Mouse (Mus musculus): Measurements from ENCODE around the gene Itgb6. TPM values are rescaled to one million over a fixed set of nuclear protein-coding genes. Genes with fewer than 3 reads are reported as not detected.

Gene Itgb6
- polyA plus RNA-seq, 1 experiment from 2014 or later, result 0.05 TPM

DNA sequence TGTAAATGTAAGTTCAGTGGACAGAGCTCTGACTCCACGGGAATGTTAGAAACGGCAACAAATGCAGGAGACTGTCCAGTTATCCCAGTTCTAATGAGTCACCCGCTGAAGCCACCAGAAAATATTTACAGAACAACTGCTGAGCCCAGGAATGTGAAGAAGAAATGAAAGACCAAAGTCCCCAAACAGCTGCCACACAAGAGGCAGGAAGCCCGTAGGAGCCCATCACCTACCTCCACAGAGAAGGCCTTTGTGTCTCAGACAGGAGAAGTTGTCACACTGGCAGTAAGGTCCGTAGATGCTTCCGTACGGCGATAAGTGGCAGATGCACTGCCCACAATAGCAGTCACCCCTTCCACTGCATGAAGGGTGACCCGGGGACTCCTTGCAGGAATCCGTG, 94.9 kb downstream of the Itgb6 start:
- 87% methylated on average over 10 of the region's 10 CpGs for whole genome bisulfite sequencing
- no peak overlapping the region for H3K4me3 ChIP-seq
- H3K4me1 ChIP-seq, result no peaks in the 10 kb centered on the region
- DNase-seq (ENCODE audit: low spot score), result no peak
- H3K36me3 ChIP-seq, result no peaks in the 10 kb centered on the region
- H3K9me3 ChIP-seq (replicated peaks), result no peaks in the 10 kb centered on the region
- H3K27me3 ChIP-seq (ENCODE audit: low read depth, poor library complexity, severe bottlenecking), result no peaks in the 10 kb centered on the region
- no peak overlapping the region for H3K27ac ChIP-seq

DNA sequence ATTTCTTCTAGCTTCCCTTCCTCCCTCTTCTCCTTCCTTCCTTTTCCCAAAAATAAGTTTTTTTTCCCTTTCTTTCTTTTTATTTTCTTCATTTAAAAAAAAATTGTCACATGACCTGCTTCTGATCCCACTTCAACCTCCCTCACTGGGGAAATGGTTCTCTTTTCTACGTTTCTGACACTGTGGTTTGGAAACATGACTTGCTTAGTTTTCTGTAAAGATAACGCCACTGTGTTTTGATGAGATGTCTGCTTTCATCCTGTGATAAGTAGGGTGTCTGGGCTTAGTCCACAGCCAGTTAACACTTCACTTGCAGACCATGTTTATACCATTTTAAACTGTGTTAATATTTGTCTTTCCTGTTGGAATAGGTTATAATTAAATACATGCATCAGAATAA, 96.7 kb downstream of the Itgb6 start:
- no peaks in the 10 kb centered on the region for H3K27me3 ChIP-seq (ENCODE audit: low read depth, poor library complexity, severe bottlenecking)
- no peak overlapping the region for H3K4me3 ChIP-seq
- no peaks in the 10 kb centered on the region for H3K9me3 ChIP-seq (replicated peaks)
- DNase-seq (ENCODE audit: low spot score), result no peak
- H3K27ac ChIP-seq, result no peak overlapping the region
- 39% methylated on average over 2 of the region's 2 CpGs for WGBS
- no peaks in the 10 kb centered on the region for H3K36me3 ChIP-seq
- H3K4me1 ChIP-seq, result no peaks in the 10 kb centered on the region

DNA sequence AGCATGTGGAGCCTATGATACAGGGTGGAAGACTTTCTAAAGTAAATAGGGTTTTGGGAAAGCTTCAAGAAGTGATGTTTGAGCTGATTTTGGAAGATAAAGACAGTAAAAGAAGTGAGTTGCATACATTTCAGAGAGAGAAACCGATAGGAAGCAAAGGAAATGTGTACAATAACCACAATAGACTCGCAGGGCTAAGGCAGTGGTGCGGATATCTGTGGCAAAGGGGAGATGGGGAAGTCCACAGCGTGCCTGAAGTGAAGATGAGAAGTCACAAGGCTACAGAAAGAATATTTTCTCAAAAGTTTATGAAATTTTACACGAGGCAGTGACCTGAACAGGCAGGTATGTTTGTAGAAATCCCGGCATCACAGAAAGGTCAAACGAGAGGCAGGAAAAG, 100.3 kb downstream of the Itgb6 start:
- Histone ChIP-seq H3K36me3 (no peaks in the 10 kb centered on the region), H3K4me3 (no peak overlapping the region), H3K4me1 (no peaks in the 10 kb centered on the region), H3K27ac (no peak overlapping the region), H3K27me3 (ENCODE audit: low read depth, poor library complexity, severe bottlenecking) (no peaks in the 10 kb centered on the region), H3K9me3 (replicated peaks) (no peaks in the 10 kb centered on the region)
- WGBS, result 87% methylated on average over 7 of the region's 7 CpGs
- DNase-seq (ENCODE audit: low spot score), result no peak

DNA sequence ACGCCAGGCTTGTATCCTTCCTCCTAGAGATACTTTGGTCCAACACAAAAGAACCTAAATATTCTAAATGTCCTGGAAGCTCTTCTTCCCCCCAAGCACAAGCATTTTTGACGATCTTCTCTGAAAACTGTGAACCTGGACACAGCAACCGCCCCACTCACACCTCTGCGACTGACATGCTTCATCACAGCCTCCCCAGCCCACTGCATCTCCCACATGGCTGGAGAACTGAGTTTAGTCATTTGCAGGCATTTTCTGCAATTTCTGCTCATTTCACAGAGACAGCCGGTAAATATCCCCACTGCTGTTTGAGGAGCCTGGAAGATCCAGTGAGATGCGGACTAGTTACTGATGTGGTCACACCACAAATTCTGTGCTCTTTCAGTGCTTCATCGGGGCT, 107.7 kb downstream of the Itgb6 start:
- Histone ChIP-seq H3K4me1 (no peaks in the 10 kb centered on the region), H3K27ac (no peak overlapping the region), H3K36me3 (no peaks in the 10 kb centered on the region), H3K4me3 (no peak overlapping the region), H3K9me3 (replicated peaks) (no peaks in the 10 kb centered on the region), H3K27me3 (ENCODE audit: low read depth, poor library complexity, severe bottlenecking) (no peaks in the 10 kb centered on the region)
- no peak for DNase-seq (ENCODE audit: low spot score)
- 92% methylated on average over 7 of the region's 7 CpGs for WGBS

DNA sequence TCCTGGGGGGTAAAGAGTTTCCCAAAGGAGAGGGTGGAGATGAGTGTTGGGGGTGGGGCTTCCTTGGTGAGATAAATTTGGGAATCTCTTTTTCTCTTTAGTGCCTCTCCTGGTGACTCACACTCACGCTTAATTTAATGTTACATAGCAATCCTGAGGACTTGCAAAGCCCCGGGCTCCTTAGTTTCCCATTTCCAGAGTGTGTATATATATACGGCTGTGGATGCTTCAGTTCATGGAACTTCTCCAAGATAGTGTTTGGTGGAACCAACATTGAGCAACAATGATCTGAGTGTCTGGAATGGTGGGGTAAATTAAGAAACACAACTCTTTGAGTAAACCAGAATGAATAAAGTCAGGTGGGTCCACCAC, 108.6 kb downstream of the Itgb6 start:
- Histone ChIP-seq H3K27me3 (ENCODE audit: low read depth, poor library complexity, severe bottlenecking) (no peaks in the 10 kb centered on the region), H3K4me1 (0 out of 2 replicates have a peak, but pooled peaks cover 3% of the 10 kb centered on the region), H3K4me3 (no peak overlapping the region), H3K9me3 (replicated peaks) (no peaks in the 10 kb centered on the region), H3K36me3 (no peaks in the 10 kb centered on the region), H3K27ac (no peak overlapping the region)
- WGBS, result 92% methylated on average over 3 of the region's 3 CpGs
- DNase-seq (ENCODE audit: low spot score), result no peak

DNA sequence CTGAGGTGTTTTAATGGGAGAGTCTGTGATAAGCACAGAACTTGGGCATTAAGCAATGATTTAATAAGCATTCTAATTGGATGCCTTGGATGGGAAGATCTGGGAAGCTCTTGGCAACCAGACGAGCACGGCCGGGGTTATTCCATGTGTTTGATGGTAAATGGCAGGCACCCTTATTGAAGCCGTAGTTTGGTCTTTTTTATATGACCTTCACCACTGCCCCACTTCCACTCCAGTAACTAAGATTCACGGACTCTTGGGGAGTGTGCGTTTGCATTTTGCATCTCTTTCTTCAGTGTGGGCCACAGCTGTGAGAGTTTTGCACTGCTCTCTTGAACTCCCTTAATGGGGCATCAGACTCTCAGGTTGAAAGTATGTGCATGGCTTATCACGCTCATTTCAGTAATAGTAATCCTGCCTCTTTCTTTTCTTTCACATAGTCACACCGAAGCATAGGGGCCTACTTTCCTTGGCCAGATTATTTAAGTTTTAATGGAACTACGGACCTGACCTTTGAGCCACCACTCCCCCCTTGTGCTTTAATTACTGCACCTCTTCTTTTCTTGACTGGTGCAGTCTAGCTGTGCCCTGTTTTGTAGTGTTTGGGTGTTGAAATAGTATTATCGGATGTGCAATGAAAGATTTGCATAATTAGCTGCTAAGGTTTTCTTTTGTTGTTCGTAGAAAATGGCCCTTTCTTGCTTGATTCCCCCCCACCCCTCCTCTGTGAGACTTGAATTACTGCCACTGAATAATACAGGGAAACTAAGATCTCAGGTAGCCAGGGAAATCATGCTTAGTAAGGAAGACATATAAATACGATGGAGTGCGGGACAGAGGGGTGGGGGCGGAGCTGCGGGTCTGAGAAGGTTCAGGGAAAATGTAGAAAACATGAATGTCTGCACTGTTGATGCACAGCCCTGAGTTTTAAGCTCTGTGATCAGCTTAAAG, 109.3 kb downstream of the Itgb6 start:
- H3K36me3 ChIP-seq, result no peaks in the 10 kb centered on the region
- H3K9me3 ChIP-seq (replicated peaks), result no peaks in the 10 kb centered on the region
- H3K4me3 ChIP-seq, result no peak overlapping the region
- 89% methylated on average over 15 of the region's 15 CpGs for WGBS
- H3K27me3 ChIP-seq (ENCODE audit: low read depth, poor library complexity, severe bottlenecking), result no peaks in the 10 kb centered on the region
- H3K27ac ChIP-seq, result no peak overlapping the region
- H3K4me1 ChIP-seq, result 0 out of 2 replicates have a peak, but pooled peaks cover 3% of the 10 kb centered on the region
- DNase-seq (ENCODE audit: low spot score), result no peak

DNA sequence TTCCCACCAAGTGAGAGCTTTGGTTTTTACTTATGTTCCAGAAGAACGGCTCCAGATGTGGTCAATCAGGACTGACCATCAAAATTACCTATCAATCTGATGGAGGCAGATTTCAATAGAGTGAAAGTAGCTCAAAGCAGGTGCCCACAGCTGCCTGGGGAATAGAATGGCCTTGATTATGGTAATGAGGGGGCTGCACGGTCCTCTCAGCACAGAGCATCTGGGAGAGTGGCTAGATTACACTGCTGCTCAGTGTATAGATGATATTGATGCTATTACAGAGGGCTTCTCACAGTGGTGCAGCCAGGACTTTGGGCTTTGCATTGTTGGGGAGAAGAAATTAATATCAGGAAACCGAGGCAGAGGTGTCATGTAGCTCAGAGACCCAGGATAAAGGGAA, 110.8 kb downstream of the Itgb6 start:
- H3K27ac ChIP-seq, result no peak overlapping the region
- no peaks in the 10 kb centered on the region for H3K27me3 ChIP-seq (ENCODE audit: low read depth, poor library complexity, severe bottlenecking)
- no peaks in the 10 kb centered on the region for H3K36me3 ChIP-seq
- 0 out of 2 replicates have a peak, but pooled peaks cover 3% of the 10 kb centered on the region for H3K4me1 ChIP-seq
- no peak overlapping the region for H3K4me3 ChIP-seq
- H3K9me3 ChIP-seq (replicated peaks), result no peaks in the 10 kb centered on the region
- 68% methylated on average over 3 of the region's 3 CpGs for WGBS
- no peak for DNase-seq (ENCODE audit: low spot score)

DNA sequence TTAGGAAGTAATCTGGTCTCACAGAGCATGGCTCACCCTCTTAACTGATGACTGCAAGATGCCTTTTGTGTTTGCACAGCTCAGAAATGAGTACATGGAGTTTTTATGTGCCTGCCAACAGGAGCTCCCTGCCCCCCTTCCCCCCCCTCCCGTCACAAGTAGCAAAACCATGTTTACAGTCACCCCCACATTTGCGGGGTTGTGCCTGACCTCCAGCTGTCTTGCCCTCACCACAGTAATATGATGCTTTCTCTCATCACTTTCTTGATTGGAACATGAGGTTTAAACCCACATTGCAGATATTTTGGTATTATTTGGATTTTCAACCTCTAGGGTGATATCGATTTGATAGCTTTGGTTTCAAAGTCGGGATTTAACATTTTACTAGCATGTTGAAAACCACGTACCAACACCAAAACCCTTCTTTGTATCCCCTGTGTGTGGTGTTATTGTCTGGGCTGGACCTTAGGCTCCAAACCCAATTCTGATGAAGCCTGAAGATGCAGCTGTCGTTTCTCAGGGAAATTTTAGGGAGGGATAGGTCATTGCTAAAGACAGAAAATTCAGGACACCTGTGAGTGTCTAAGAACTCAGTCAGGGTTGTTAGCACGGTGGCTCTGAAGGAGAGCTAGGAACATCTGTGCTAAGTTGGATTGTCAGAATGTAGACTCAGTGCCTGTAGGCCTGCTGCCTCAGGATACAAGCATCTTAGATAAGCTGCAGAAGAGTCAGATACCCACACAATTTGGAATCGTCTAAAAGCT, 112.8 kb downstream of the Itgb6 start:
- Histone ChIP-seq H3K4me1 (0 out of 2 replicates have a peak, but pooled peaks cover 3% of the 10 kb centered on the region), H3K9me3 (replicated peaks) (no peaks in the 10 kb centered on the region), H3K36me3 (no peaks in the 10 kb centered on the region), H3K4me3 (no peak overlapping the region), H3K27ac (no peak overlapping the region), H3K27me3 (ENCODE audit: low read depth, poor library complexity, severe bottlenecking) (no peaks in the 10 kb centered on the region)
- WGBS, result 92% methylated on average over 8 of the region's 8 CpGs
- DNase-seq (ENCODE audit: low spot score), result no peak

DNA sequence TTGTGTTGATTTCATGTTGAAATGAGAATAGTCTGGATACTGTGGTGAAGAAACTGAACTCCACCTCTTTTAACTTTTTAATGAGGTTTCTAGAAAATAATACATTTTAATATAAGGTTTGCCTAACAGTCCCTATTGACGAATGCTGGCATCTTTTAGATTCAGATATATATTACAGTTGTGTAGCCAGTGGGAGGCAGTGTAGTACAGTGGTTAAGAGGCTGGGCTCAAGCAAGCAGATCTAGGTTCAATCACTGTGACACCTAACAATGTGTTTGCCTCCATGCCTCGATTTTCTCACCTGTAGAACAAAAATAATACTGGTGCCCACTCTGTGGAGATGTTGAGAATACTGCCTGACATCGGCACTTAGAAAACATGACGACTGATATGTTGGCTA, 114.5 kb downstream of the Itgb6 start:
- Histone ChIP-seq H3K27me3 (ENCODE audit: low read depth, poor library complexity, severe bottlenecking) (no peaks in the 10 kb centered on the region), H3K4me3 (no peak overlapping the region), H3K9me3 (replicated peaks) (no peaks in the 10 kb centered on the region), H3K27ac (no peak overlapping the region), H3K36me3 (no peaks in the 10 kb centered on the region), H3K4me1 (0 out of 2 replicates have a peak, but pooled peaks cover 3% of the 10 kb centered on the region)
- 79% methylated on average over 4 of the region's 4 CpGs for WGBS
- no peak for DNase-seq (ENCODE audit: low spot score)

DNA sequence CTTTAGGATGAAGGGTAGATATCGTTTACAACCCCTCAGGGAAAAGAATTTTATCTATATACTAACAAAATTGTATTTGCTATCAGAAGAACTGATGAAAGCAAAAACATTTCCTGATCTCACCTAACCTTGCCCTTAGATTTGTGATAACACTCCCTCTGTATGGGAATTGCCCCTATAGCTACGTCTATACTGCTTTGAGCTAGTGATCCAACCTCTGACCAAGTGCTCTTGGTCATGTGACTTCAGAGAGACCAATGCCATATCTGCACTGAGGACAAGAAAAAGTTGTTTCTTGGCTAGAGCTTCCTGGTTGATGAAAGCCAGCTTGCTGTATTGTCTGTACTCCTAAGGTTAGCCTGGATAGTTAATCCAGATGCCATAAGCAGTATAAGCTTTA, 121.1 kb downstream of the Itgb6 start:
- no peaks in the 10 kb centered on the region for H3K36me3 ChIP-seq
- DNase-seq (ENCODE audit: low spot score), result no peak
- H3K9me3 ChIP-seq (replicated peaks), result no peaks in the 10 kb centered on the region
- 91% methylated on average over 2 of the region's 2 CpGs for WGBS
- no peak overlapping the region for H3K27ac ChIP-seq
- no peaks in the 10 kb centered on the region for H3K27me3 ChIP-seq (ENCODE audit: low read depth, poor library complexity, severe bottlenecking)
- no peaks in the 10 kb centered on the region for H3K4me1 ChIP-seq
- no peak overlapping the region for H3K4me3 ChIP-seq

DNA sequence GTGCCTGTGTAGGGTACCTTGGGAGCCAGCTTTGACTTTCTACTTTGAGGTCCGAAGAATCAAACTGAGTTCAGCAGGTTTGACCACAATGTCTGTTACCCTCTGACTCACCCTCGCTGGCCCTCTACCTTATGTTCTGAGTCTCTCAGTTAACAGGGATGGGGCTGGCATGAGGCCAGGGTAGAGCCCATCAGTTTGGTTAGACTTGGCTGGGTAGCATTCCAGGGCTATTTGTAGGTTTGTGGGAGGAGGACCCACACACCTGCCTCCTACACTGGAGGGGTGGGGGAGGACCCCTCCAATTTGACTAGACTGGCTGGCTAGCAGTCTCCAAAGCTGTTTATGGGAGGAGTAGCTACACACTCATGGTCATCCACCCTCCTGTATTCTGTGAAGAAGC, 121.6 kb downstream of the Itgb6 start:
- no peaks in the 10 kb centered on the region for H3K27me3 ChIP-seq (ENCODE audit: low read depth, poor library complexity, severe bottlenecking)
- WGBS, result 99% methylated on average over 2 of the region's 2 CpGs
- no peak for DNase-seq (ENCODE audit: low spot score)

DNA sequence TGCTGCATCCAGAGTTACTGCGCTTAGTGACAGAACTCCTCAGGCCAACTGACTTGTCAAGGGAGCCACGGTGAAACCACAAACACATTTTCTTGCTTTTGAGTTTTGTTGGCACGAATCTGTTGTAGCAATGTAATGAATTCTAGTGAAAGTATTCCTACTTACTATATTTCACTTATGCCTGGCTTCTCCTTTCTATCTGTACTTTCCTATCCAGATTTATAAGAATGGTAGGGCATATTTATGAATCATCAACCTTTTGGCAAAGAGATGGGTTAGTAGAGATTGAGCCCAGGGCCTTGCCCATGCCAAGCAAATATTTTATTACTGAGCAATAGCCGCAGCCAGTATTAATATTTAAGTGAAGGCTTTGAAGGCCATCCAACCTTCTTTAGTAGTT, 139.0 kb downstream of the Itgb6 start:
- no peak for DNase-seq (ENCODE audit: low spot score)
- Histone ChIP-seq H3K27me3 (ENCODE audit: low read depth, poor library complexity, severe bottlenecking) (no peaks in the 10 kb centered on the region), H3K4me1 (no peaks in the 10 kb centered on the region), H3K27ac (no peak overlapping the region), H3K36me3 (no peaks in the 10 kb centered on the region), H3K4me3 (no peak overlapping the region), H3K9me3 (replicated peaks) (no peaks in the 10 kb centered on the region)
- 89% methylated on average over 4 of the region's 4 CpGs for WGBS

More for the DNA sequence above, 121.6 kb downstream of the Itgb6 start:
- H3K4me3 ChIP-seq, result no peak overlapping the region
- no peaks in the 10 kb centered on the region for H3K9me3 ChIP-seq (replicated peaks)
- H3K27ac ChIP-seq, result no peak overlapping the region
- no peaks in the 10 kb centered on the region for H3K36me3 ChIP-seq
- H3K4me1 ChIP-seq, result no peaks in the 10 kb centered on the region

DNA sequence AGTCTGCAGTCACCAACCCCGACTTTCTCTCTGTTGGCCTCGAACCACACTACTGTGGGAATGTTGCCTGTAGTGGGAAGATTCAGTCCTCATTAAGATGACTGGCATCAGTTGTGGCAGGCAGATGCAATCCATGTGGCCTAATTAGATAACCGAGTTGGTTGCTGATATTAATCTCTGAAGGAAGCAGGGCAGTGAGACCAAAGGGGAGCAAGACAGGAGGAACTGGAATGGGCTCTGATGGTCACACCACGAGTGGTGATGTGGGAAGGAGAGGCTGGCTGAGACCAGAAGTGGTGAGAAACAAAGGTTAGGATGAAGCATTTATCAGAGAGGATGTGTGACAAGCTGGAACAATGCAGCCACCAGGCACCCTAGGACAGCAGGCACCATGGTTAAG, 167.9 kb downstream of the Itgb6 start:
- Histone ChIP-seq H3K27ac (no peak overlapping the region), H3K4me1 (peaks cover 15% of the 10 kb centered on the region), H3K4me3 (no peak overlapping the region), H3K27me3 (ENCODE audit: low read depth, poor library complexity, severe bottlenecking) (peaks cover 26% of the 10 kb centered on the region), H3K36me3 (no peaks in the 10 kb centered on the region), H3K9me3 (replicated peaks) (no peaks in the 10 kb centered on the region)
- 78% methylated on average over 4 of the region's 4 CpGs for WGBS
- no peak for DNase-seq (ENCODE audit: low spot score)

Measured in limb, embryonic 10.5 days (tissue).